Mouse (Mus musculus): ENCODE measurements around the gene Crybg3.

Gene Crybg3

DNA sequence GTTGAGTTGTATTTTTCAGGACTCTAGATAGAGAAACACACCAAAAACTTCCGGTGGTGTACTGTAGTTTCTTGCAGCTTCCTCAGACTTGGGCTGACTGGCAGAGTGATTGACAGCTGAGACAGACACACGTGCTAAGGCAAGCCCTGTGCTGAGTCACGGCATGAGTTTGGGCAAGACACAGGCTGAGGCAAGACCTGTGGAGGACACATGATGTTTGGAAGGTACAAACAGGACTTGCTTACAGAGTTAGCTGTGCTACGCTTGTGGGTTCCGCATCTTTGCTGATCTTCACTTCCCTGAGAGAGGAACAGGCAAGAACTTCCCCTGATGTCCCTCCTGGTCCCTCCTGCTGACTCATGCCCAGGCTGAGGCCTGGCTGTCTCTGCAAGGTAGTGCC is 17.3 kb downstream of the Crybg3 start:
- DNase-seq (ENCODE audit: low read depth, low spot score) = no peak

DNA sequence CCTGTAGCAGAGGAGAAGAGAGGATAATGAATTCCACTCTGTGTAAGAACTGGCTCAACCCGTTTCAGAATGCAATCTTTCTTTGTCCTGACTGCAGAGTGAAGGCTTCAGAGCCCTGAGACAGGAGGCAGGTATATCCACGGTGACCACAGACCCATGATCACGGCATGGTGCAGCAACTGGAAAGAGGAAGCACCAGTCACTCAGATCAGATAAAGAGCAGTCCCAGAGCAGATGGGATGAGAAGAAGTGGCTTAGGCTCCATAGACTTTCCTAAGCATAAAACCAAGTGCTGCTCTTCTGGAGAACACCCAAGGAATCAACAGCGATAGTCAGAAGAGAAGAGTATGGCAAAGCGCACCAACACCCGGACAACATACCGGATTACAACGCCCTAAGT is 21.5 kb downstream of the Crybg3 start:
- DNase-seq (ENCODE audit: low read depth, low spot score) = no peak

GRCm38 (mm10) chr16:59573961-59574360 is 26.8 kb downstream of the Crybg3 start:
- no peak for DNase-seq (ENCODE audit: low read depth, low spot score)

GRCm38 (mm10) chr16:59572685-59573084 is 28.1 kb downstream of the Crybg3 start:
- no peak for DNase-seq (ENCODE audit: low read depth, low spot score)

DNA sequence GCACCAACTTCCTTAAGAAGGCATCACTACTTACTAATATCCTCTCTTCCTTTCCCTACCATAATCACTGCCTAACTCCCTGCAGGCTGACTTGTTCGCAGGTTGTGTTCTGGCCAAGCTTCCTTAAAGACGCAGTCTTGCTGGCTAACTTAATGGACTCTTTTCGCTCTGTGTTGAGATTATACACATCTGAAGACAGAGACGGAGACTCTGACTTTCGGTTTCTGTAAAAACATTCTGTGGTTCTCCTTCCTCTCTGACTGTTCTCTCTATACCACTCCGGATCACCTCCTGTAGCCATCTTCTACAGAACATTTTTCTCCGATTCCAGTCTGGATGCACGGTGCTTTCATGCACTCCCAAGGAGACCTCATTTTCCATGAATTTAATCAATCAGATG is 30.0 kb downstream of the Crybg3 start:
- no peak for DNase-seq (ENCODE audit: low read depth, low spot score)

DNA sequence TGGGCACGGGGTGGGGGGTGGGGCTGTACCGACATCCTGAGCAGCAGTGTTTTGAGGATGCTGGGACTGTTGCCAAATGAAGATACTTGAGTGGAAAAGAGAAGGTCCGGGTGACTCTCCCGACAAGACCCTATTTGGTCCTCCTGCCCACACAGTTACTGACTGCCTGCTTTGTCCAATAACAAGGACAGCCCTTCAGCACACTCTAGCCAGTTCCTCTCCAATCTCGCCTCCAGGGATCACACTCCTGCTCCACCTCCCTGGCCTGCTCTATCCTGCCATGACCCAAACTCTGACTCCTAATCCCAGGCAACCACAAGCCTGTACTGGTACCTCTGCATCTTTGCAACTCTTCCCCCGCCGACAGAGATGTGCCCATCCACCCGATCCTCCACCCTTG is 30.9 kb downstream of the Crybg3 start:
- no peak for DNase-seq (ENCODE audit: low read depth, low spot score)

DNA sequence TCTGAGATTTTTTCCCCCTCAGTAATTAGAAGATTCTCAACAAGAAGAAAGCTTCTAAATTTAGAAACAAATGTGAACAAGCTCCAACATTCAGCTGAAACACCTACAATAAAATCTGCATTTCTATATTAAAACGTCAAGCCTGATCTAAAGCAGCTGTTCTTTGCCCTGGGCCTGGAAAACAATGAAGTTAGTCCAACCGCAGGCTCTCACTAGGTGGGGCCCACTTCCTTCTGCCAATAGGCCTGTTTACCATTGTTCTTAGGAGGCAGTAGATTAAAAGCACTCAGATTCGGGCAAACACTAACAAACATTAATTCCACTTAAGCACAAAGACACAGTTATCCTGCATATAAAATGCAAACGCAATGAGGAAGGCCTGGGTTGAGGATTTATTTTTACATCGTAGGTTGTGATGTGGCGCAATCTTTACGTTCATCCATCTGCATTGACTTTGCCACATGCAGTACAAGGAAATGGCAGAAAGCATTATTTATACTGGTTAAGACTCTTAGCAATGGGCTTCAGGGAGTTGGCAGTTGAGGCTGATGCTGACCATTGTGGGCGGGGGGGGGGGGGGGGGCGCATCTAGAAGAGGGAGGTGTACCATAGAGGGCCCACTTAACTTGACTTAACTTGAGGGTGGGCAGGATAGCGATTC is 32.9 kb downstream of the Crybg3 start:
- peak; percentile 37 for DNase-seq (ENCODE audit: low read depth, low spot score)

DNA sequence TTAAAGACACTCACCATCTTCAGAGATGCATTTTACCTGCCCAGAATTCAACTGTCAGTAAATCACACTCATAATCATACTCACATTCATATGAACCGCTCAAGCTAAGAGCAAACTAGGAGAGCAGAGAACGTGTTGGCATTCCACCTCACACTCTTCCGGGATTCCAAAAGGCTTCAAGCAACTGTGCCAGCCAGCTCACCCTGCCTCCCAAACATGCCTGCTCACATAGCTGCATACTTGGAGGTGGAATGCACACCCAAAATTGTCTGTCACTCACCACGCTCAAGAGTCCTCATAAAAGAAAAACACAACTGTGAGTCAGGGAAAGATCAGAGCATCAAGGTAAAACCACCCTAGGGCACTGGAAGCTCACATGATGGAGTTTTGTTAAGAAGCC is 34.3 kb downstream of the Crybg3 start:
- DNase-seq (ENCODE audit: low read depth, low spot score) = peak; percentile 36

- DNase-seq (ENCODE audit: low read depth, low spot score) = no peak
Observed at GRCm38 (mm10) chr16:59565631-59566030, 35.1 kb downstream of the Crybg3 start.

GRCm38 (mm10) chr16:59564025-59564424 is 36.8 kb downstream of the Crybg3 start:
- DNase-seq (ENCODE audit: low read depth, low spot score) = no peak

- no peak for DNase-seq (ENCODE audit: low read depth, low spot score)
Observed at GRCm38 (mm10) chr16:59559300-59560200, 41.2 kb downstream of the Crybg3 start.

DNA sequence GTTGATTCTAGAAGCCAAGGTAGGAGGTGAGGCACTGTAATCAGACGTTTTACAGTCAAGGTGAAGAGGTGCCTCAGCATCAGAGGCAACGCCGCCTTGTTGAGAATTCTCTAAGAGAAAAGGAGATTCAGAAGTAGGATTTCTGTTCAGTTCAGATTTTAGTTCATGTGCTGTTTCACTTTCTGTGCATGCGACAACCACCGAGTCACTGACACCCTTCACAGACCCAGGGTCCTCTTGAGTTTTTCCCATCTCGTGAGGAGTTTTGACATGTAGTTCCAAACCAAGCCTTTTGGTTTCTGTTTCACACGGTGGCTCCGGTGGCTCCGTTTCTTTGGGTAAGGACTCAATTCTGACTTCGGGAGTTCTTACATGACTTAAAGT is 41.9 kb downstream of the Crybg3 start:
- no peak for DNase-seq (ENCODE audit: low read depth, low spot score)

GRCm38 (mm10) chr16:59553490-59554161 is 47.2 kb downstream of the Crybg3 start:
- no peak for DNase-seq (ENCODE audit: low read depth, low spot score)

DNA sequence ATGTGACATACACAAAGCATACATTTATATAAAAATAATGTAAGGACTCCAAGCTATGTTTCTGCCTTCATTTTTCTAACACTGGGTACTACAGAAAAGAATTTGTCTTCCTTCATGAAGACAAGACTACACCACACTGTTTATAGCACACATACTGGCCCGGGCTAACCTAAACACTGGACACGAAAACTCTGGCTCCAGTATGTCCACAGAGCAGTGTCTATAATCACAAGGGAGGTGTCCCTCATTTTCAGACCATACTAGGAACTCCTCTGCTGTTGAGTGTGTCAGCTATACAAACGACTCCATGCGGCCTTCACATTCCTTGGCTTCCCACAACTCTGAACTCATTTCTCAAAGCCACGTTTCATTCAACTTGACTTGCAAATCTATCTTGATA is 49.3 kb downstream of the Crybg3 start:
- DNase-seq (ENCODE audit: low read depth, low spot score) = no peak

- no peak for DNase-seq (ENCODE audit: low read depth, low spot score)
Observed at GRCm38 (mm10) chr16:59549631-59550030, 51.1 kb downstream of the Crybg3 start.

- DNase-seq (ENCODE audit: low read depth, low spot score) = no peak
Observed at GRCm38 (mm10) chr16:59548582-59548947, 52.2 kb downstream of the Crybg3 start.

DNA sequence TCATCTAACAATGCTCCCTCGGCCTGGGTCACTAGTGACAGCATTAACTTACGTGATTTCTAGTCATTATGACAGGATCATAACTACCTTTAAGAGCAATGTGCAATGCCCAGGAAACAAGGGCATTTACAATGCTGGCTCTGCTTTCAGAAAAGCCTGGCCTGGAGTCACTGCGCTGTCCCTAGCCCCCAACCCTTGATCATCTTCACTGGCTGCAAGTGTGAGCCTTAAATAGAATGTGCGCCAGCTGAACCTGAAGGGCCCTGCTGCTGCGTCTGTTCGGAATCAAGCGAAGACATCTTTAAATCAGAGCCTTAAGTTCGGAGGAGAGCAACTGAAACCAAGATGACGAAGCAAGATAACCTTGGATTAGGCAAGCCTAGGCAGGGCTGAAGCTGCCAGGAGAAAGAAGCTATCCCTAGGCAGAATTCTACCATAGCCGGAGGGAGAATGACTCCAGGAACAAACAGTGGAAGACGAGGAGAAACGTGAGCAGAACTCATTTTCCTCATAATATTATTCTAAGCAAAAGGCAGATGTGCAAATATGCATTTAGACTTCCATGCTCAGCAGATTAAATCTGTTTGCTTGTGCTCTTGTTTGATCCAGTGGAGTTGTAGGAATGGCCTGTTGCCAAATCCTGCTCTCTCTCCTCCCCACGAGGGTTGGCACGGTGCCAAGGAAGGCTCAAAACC is 52.7 kb downstream of the Crybg3 start:
- DNase-seq (ENCODE audit: low read depth, low spot score) = peak; percentile 71

GRCm38 (mm10) chr16:59547466-59547865 is 53.3 kb downstream of the Crybg3 start:
- peak; percentile 80 for DNase-seq (ENCODE audit: low read depth, low spot score)

- no peak for DNase-seq (ENCODE audit: low read depth, low spot score)
Observed at GRCm38 (mm10) chr16:59545360-59545759, 55.4 kb downstream of the Crybg3 start.

GRCm38 (mm10) chr16:59541382-59541781 is 59.4 kb downstream of the Crybg3 start:
- no peak for DNase-seq (ENCODE audit: low read depth, low spot score)

DNA sequence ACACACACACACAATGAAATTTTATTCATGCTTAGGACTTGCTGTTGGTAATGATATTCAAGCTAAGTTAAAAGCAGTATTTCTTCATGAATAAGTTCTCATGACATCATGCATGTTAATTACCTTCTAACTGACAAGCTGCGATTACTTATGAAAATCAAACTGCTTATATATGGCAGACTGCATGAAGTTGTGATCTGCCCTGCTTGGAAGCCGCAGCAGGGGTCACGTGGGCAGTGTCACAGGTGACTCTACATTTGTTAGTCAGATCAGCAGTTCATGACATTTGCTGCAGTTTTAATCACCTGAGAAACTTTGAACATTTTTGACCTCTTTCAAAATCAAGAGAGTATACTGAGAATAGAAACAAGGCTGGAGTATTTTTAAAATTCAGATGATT is 59.8 kb downstream of the Crybg3 start:
- DNase-seq (ENCODE audit: low read depth, low spot score) = no peak

DNA sequence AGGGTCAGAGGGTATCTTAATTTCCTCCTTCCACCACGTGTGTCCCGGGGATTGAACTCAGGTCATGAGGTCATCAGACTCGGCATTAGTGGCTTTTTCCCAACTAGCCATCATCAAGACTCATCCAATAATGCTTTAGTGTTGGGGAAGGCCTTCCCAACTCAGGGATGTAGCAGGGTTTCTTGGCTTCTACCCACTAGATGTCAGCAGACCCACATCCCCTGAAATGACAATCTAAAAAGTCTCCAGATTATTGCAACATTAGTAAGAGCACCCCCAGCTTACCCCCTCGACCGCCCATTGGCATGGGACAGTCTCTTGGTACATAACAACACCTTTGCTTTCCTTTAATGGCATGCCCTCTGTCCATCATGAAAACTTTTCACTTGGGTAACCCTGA is 65.1 kb downstream of the Crybg3 start:
- no peak for DNase-seq (ENCODE audit: low read depth, low spot score)
